ENCODE assay signal across 25 mouse cellular contexts in genomic region chr14:24240831-24241230, GRCm38 (mm10). TPM values are rescaled to one million over a fixed set of nuclear protein-coding genes. Genes with fewer than 3 reads are reported as not detected.
A peak's percentile ranks its signal among the peaks of the same experiment; 100 is the strongest.
DNase-seq lines count a peak whose midpoint lies in the region; ATAC-seq lines count a peak whose summit lies in the region.
"Had no signal": no experiment of that assay in that cellular context is flagged by ENCODE, and none has a peak within 500 bp of the region (broad histone marks: within the 10 kb centered on the region; RNA-seq: fewer than 3 reads in every experiment).

No protein-coding gene starts in this region.

- no peak overlapping the region for H3K27ac ChIP-seq in kidney, embryonic 14.5 days (ENCODE audit: low read depth, low read length)
- H3K27ac ChIP-seq: embryonic facial prominence, embryonic 10.5 days; embryonic facial prominence, embryonic 12.5 days; forebrain, embryonic 13.5 days; forebrain, embryonic 15.5 days had no signal

- peak; percentile 57 for DNase-seq in kidney, adult 11 months
- no peak for DNase-seq in kidney, postnatal 4 days
- DNase-seq in kidney, adult 9 months, result peak; percentile 72
- DNase-seq in kidney, postnatal 25 days, result peak; percentile 33 to 62
- no peak for DNase-seq in kidney, adult 18-20 months
- DNase-seq: adrenal gland, adult 8-10 months; adrenal gland, postnatal 14 days; adrenal gland, postnatal 36 days; B cell, adult 2 months; cerebellum, adult 11-12 months; cerebellum, adult 2 months; cerebellum, adult 9-10 months; cerebellum, postnatal 10 days; cerebellum, postnatal 25 days had no signal

- 66% methylated on average over 6 of the region's 6 CpGs for WGBS in kidney, embryonic 14.5 days

- no peaks in the 10 kb centered on the region for H3K9me3 ChIP-seq in kidney, embryonic 14.5 days (ENCODE audit: control insufficient read depth, low read length)
- H3K9me3 ChIP-seq: embryonic facial prominence, embryonic 10.5 days; embryonic facial prominence, embryonic 12.5 days; forebrain, embryonic 13.5 days; forebrain, embryonic 15.5 days; G1E had no signal

- peaks cover 15% of the 10 kb centered on the region; the same call in 1 of the 2 replicates for H3K4me1 ChIP-seq in kidney, embryonic 14.5 days (ENCODE audit: control insufficient read depth, insufficient read depth, low read length)

- H3K27me3 ChIP-seq in kidney, embryonic 14.5 days (ENCODE audit: control insufficient read depth, insufficient read depth, low read length), result no peaks in the 10 kb centered on the region
- H3K27me3 ChIP-seq: embryonic facial prominence, embryonic 12.5 days; forebrain, embryonic 13.5 days; forebrain, embryonic 15.5 days; Patski had no signal

- H3K36me3 ChIP-seq in kidney, embryonic 14.5 days (ENCODE audit: control insufficient read depth, insufficient read depth, low read length), result peaks cover 5% of the 10 kb centered on the region
- H3K36me3 ChIP-seq: forebrain, embryonic 15.5 days had no signal

- no peak overlapping the region for H3K4me3 ChIP-seq in kidney, embryonic 14.5 days (ENCODE audit: low read length)
- H3K4me3 ChIP-seq: embryonic facial prominence, embryonic 10.5 days; embryonic facial prominence, embryonic 12.5 days; forebrain, embryonic 13.5 days; forebrain, embryonic 15.5 days had no signal

- H3K9ac ChIP-seq in kidney, embryonic 14.5 days (ENCODE audit: low read depth, low read length), result no peak overlapping the region
- H3K9ac ChIP-seq: embryonic facial prominence, embryonic 12.5 days; forebrain, embryonic 13.5 days; forebrain, embryonic 15.5 days had no signal

- H3K4me2 ChIP-seq in kidney, embryonic 14.5 days (replicated peaks; ENCODE audit: low read depth, low read length), result no peak overlapping the region
- H3K4me2 ChIP-seq: embryonic facial prominence, embryonic 12.5 days; forebrain, embryonic 13.5 days; forebrain, embryonic 15.5 days had no signal

- no peak for ATAC-seq in kidney, embryonic 14.5 days (ENCODE audit: low FRiP score, low TSS enrichment)
- ATAC-seq: activated CD4-positive, CD25-positive, alpha-beta regulatory T cell, adult 4 months; CD4-positive, CD25-positive, alpha-beta regulatory T cell, adult 4 months; forebrain, embryonic 13.5 days; forebrain, embryonic 15.5 days; Patski had no signal

RNA-seq across cellular contexts. Expression of gene Dlg5, which starts 4.9 kb away (rescaled TPM):
- polyA plus RNA-seq in kidney, embryonic 14.5 days (2014; fragmentation: Nextera tagmentation; extraction: Ambion mirVana), result 24.7 and 26.9 TPM in 2 replicates

RNA-seq across cellular contexts. Expression of gene E330034G19Rik, which starts 52.2 kb away (rescaled TPM):
- polyA plus RNA-seq in kidney, embryonic 14.5 days (2014; fragmentation: Nextera tagmentation; extraction: Ambion mirVana), result not detected in 2 replicates
- polyA plus RNA-seq: activated CD4-positive, CD25-positive, alpha-beta regulatory T cell, adult 4 months; CD4-positive, CD25-positive, alpha-beta regulatory T cell, adult 4 months; embryonic facial prominence, embryonic 10.5 days; embryonic facial prominence, embryonic 12.5 days; embryonic facial prominence, embryonic 14.5 days; forebrain, embryonic 11.5 days; forebrain, embryonic 13.5 days; forebrain, embryonic 15.5 days; G1E; Patski had no signal

Comparison
In these comparisons a context has a peak if more than half of its experiments do, and no peak if none do; other contexts are left out.
1. DNase-seq: peak in kidney, adult 11 months (single experiment), kidney, adult 9 months (single experiment) and kidney, postnatal 25 days (2 of 2); none in kidney, postnatal 4 days (0 of 2) and kidney, adult 18-20 months (single experiment).